ENCODE assay signal across 19 mouse cellular contexts in the genomic region with DNA sequence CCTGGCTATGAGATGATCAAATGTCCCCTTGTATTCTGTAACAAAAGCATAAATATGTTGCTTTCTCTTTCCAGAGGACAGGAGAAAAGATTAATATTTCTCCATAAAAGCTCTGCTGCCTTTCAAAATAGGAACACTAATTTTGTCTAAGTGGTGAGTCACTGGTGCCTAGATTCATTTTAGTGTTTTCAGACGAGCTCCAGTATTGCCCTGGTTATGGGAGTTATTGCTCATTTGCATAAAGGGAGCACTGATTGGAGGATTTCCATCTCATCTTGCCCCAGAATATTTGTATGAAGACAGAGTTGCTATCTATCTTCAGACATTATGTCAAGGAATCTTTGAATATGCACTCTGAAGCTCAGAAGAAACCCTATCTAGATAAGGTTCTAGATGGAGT.
DNase-seq lines count a peak whose midpoint lies in the region; TF ChIP-seq lines count a peak whose summit lies in the region.
"Had no signal": no experiment of that assay in that cellular context is flagged by ENCODE, and none has a peak within 500 bp of the region (broad histone marks: within the 10 kb centered on the region; RNA-seq: fewer than 3 reads in every experiment).

No protein-coding gene starts in this region.

- DNase-seq in heart, adult 11 months: peak; percentile 41
- DNase-seq in heart, adult 18-20 months: no peak
- no peak for DNase-seq in left cerebral cortex, adult 2 months (ENCODE audit: extremely low spot score in 1 of 2, low spot score in 2 of 2)
- DNase-seq in left cerebral cortex, postnatal 4 days: no peak
- no peak for DNase-seq in cerebellum, adult 11-12 months
- DNase-seq: adrenal gland, adult 2 months; adrenal gland, postnatal 10 days; adrenal gland, postnatal 25 days; cerebellum, adult 18-20 months; cerebellum, adult 8-10 months; cerebellum, adult 9-11 months; cerebellum, postnatal 14 days; cerebellum, postnatal 36 days; embryo, embryonic 11 days had no signal

- intact Hi-C loops in left cerebral cortex, adult 2 months (cut with DNase I): no loop called here
- intact Hi-C loops in left cerebral cortex, postnatal 4 days (cut with DNase I): no loop called here

- peak overlapping the region; percentile 18; the same call in 1 of the 2 replicates for H3K27ac ChIP-seq in left cerebral cortex, adult 2 months
- H3K27ac ChIP-seq: embryonic facial prominence, embryonic 13.5 days; embryonic facial prominence, embryonic 15.5 days; forebrain, embryonic 10.5 days; forebrain, embryonic 12.5 days had no signal

- no peak for TF ChIP-seq CTCF in left cerebral cortex, adult 2 months (IDR thresholded peaks at IDR 0.05)

- H3K4me3 ChIP-seq in left cerebral cortex, adult 2 months: no peak overlapping the region
- H3K4me3 ChIP-seq: embryonic facial prominence, embryonic 13.5 days; embryonic facial prominence, embryonic 15.5 days; erythroblast, embryonic 14.5 days; forebrain, embryonic 10.5 days; forebrain, embryonic 12.5 days had no signal
